Mouse (Mus musculus): ENCODE results near the gene A4gnt.
A peak's percentile ranks its signal among the peaks of the same experiment; 100 is the strongest.

The A4gnt gene

GRCm38 (mm10) chr9:99632264-99632663 lies 20.0 kb downstream of the A4gnt start:
- no peak for ATAC-seq (ENCODE audit: low TSS enrichment)

GRCm38 (mm10) chr9:99636776-99637175 lies 24.5 kb downstream of the A4gnt start:
- ATAC-seq (ENCODE audit: low TSS enrichment) = no peak

GRCm38 (mm10) chr9:99637227-99637626 lies 24.9 kb downstream of the A4gnt start:
- ATAC-seq (ENCODE audit: low TSS enrichment) = no peak

GRCm38 (mm10) chr9:99637736-99638135 lies 25.4 kb downstream of the A4gnt start:
- ATAC-seq (ENCODE audit: low TSS enrichment) = no peak

- no peak for ATAC-seq (ENCODE audit: low TSS enrichment)
Measured at GRCm38 (mm10) chr9:99639957-99640356, 27.7 kb downstream of the A4gnt start.

- no peak for ATAC-seq (ENCODE audit: low TSS enrichment)
Measured at GRCm38 (mm10) chr9:99645416-99645815, 33.1 kb downstream of the A4gnt start.

GRCm38 (mm10) chr9:99646102-99646501 lies 33.8 kb downstream of the A4gnt start:
- no peak for ATAC-seq (ENCODE audit: low TSS enrichment)

- no peak for ATAC-seq (ENCODE audit: low TSS enrichment)
Measured at GRCm38 (mm10) chr9:99660756-99661155, 48.5 kb downstream of the A4gnt start.

GRCm38 (mm10) chr9:99661606-99662166 lies 49.4 kb downstream of the A4gnt start:
- no peak for ATAC-seq (ENCODE audit: low TSS enrichment)

- ATAC-seq (ENCODE audit: low TSS enrichment) = peak; percentile 68
Measured at GRCm38 (mm10) chr9:99662406-99662805, 50.1 kb downstream of the A4gnt start.

GRCm38 (mm10) chr9:99662887-99663286 lies 50.6 kb downstream of the A4gnt start:
- ATAC-seq (ENCODE audit: low TSS enrichment) = no peak

- no peak for ATAC-seq (ENCODE audit: low TSS enrichment)
Measured at GRCm38 (mm10) chr9:99667596-99667995, 55.3 kb downstream of the A4gnt start.

- ATAC-seq (ENCODE audit: low TSS enrichment) = peak; percentile 57
Measured at GRCm38 (mm10) chr9:99671603-99672002, 59.3 kb downstream of the A4gnt start.
